In genomic region chr8:91504891-91505290, GRCm38 (mm10) we compare ENCODE assay signal across 11 mouse cellular contexts.
DNase-seq lines count a peak whose midpoint lies in the region; ATAC-seq and TF ChIP-seq lines count a peak whose summit lies in the region.
"Had no signal": no experiment of that assay in that cellular context is flagged by ENCODE, and none has a peak within 500 bp of the region (broad histone marks: within the 10 kb centered on the region; RNA-seq: fewer than 3 reads in every experiment).

No protein-coding gene starts in this region.

- no peaks in the 10 kb centered on the region for H3K9me3 ChIP-seq in hindbrain, postnatal 0 days (ENCODE audit: low read length)
- H3K9me3 ChIP-seq in hindbrain, embryonic 12.5 days (replicated peaks) = no peaks in the 10 kb centered on the region
- H3K9me3 ChIP-seq: embryonic facial prominence, embryonic 12.5 days had no signal

- peak; percentile 58 for DNase-seq in hindbrain, postnatal 0 days (ENCODE audit: low spot score)
- DNase-seq in adrenal gland, postnatal 36 days = peak; percentile 56
- peak; percentile 62 to 73 for DNase-seq in cerebellum, postnatal 36 days
- peak; percentile 52 for DNase-seq in lung, postnatal 14 days
- DNase-seq in layer of hippocampus, adult 9-10 months (ENCODE audit: low spot score) = no peak
- DNase-seq in neural tube, embryonic 10.5 days (ENCODE audit: extremely low spot score, low spot score) = no peak
- DNase-seq in left cerebral cortex, adult 2 months (ENCODE audit: extremely low spot score in 1 of 2, low spot score in 2 of 2) = no peak

- no peak overlapping the region for H3K4me2 ChIP-seq in hindbrain, postnatal 0 days (ENCODE audit: low read depth, low read length)
- no peak overlapping the region for H3K4me2 ChIP-seq in hindbrain, embryonic 12.5 days (replicated peaks)
- H3K4me2 ChIP-seq: embryonic facial prominence, embryonic 12.5 days; liver, embryonic 11.5 days had no signal

- H3K4me1 ChIP-seq in hindbrain, postnatal 0 days (ENCODE audit: insufficient read depth, low read length) = peaks cover 19% of the 10 kb centered on the region
- H3K4me1 ChIP-seq in hindbrain, embryonic 12.5 days = peaks cover 57% of the 10 kb centered on the region

- H3K27me3 ChIP-seq in hindbrain, postnatal 0 days (ENCODE audit: insufficient read depth, low read length) = no peaks in the 10 kb centered on the region
- H3K27me3 ChIP-seq in hindbrain, embryonic 12.5 days = peaks cover 61% of the 10 kb centered on the region
- H3K27me3 ChIP-seq: embryonic facial prominence, embryonic 12.5 days; Patski had no signal

- no peak overlapping the region for H3K4me3 ChIP-seq in hindbrain, postnatal 0 days (ENCODE audit: low read length)
- H3K4me3 ChIP-seq in hindbrain, embryonic 12.5 days = no peak overlapping the region
- no peak overlapping the region for H3K4me3 ChIP-seq in left cerebral cortex, adult 2 months
- H3K4me3 ChIP-seq: embryonic facial prominence, embryonic 12.5 days had no signal

- TF ChIP-seq CTCF in hindbrain, postnatal 0 days (IDR thresholded peaks at IDR 0.05; ENCODE audit: low read depth) = no peak
- no peak for TF ChIP-seq CTCF in left cerebral cortex, adult 2 months (IDR thresholded peaks at IDR 0.05)

- intact Hi-C loops in left cerebral cortex, adult 2 months (cut with DNase I) = no loop called here

- ATAC-seq in hindbrain, postnatal 0 days = no peak
- no peak for ATAC-seq in hindbrain, embryonic 12.5 days (ENCODE audit: low FRiP score)
- ATAC-seq: Patski had no signal

- H3K9ac ChIP-seq in hindbrain, postnatal 0 days (replicated peaks; ENCODE audit: low read length) = no peak overlapping the region
- no peak overlapping the region for H3K9ac ChIP-seq in hindbrain, embryonic 12.5 days
- H3K9ac ChIP-seq: embryonic facial prominence, embryonic 12.5 days had no signal

- H3K27ac ChIP-seq in hindbrain, postnatal 0 days = no peak overlapping the region
- no peak overlapping the region for H3K27ac ChIP-seq in hindbrain, embryonic 12.5 days
- no peak overlapping the region for H3K27ac ChIP-seq in left cerebral cortex, adult 2 months
- H3K27ac ChIP-seq: embryonic facial prominence, embryonic 12.5 days had no signal

- WGBS in hindbrain, postnatal 0 days = 44% methylated on average over 10 of the region's 10 CpGs
- WGBS in hindbrain, embryonic 12.5 days = 83% methylated on average over 10 of the region's 10 CpGs

- no peaks in the 10 kb centered on the region for H3K36me3 ChIP-seq in hindbrain, postnatal 0 days (ENCODE audit: insufficient read depth, low read length)
- no peaks in the 10 kb centered on the region for H3K36me3 ChIP-seq in hindbrain, embryonic 12.5 days
- H3K36me3 ChIP-seq: embryonic facial prominence, embryonic 12.5 days had no signal

Comparison
In these comparisons a context has a peak if more than half of its experiments do, and no peak if none do; other contexts are left out.
1. DNase-seq: peak in hindbrain, postnatal 0 days (single experiment), adrenal gland, postnatal 36 days (2 of 2), cerebellum, postnatal 36 days (2 of 2) and lung, postnatal 14 days (single experiment); none in layer of hippocampus, adult 9-10 months (single experiment), neural tube, embryonic 10.5 days (single experiment) and left cerebral cortex, adult 2 months (0 of 2).